Mouse (Mus musculus): ENCODE results near the gene Lcat. TPM values are rescaled to one million over a fixed set of nuclear protein-coding genes. Genes with fewer than 3 reads are reported as not detected.
"Not testable (repeated sequence)": the region's sequence is repeated elsewhere in the genome, so short reads cannot be mapped to it uniquely, and the experiment has no call there.

The Lcat gene
- under 1 TPM; 0.23 to 0.33 TPM for total RNA-seq (2021)
- long read RNA-seq, experiment 1 = 0 reads
- long read RNA-seq, experiment 2 = 0 reads

DNA sequence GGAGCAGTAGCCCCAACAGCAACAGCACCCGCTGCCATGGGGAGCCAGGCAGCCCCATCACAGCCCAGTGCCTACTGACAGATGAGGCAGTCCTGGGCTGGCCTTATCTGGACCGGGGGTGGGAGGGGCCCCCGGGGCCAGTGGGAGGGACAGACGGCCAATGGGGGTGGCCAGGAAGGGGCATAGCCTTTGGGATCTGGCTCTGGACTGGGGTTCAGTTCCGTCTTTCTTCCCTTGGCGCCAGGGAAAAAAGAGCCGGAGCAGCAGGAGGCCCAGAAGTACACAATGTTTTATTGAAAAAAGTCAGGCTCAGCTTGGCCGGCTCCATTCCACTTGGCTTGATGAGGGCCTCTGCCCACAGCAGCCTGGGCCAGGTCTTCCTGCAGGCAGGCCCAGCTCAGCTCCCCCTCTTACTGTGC, at the start of gene Lcat:
Lcat (minus strand) TSS at position 62 of the 419 bp plus-strand sequence.
- H3K4me3 ChIP-seq = no peak within 1 kb of the TSS
- no peak within 1 kb of the TSS for H3K27ac ChIP-seq
- DNase-seq = no peak
- intact Hi-C loops (cut with DNase I) = no loop called here
- no peak for TF ChIP-seq CTCF (IDR thresholded peaks at IDR 0.05)

DNA sequence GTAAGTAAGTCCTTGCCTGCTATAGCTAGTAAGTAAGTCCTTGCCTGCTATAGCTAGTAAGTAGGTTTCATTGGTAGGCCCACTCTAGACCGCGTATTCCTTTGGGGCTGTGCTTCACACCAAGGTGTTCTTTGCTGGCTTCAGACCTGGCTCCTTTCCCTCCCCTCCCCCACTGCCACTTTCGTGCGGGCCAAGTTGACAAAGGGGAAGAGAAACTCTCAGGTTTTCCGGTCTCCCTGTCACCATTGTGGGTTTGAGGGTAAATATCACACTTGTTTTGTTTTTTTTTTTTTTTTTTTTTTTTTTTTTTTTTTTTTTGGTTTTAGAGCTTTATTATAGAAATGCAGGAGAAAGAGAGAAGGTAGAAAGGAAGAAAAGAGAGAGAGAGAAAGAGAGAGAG, 49.3 kb upstream of the Lcat start:
- DNase-seq = no peak
- Histone ChIP-seq H3K4me3 (no peak overlapping the region), H3K27ac (no peak overlapping the region)
- intact Hi-C loops (cut with DNase I) = loop anchor here (10.0 kb wide), 1 partner anchor 122 kb away; no protein-coding TSS in a partner anchor
- TF ChIP-seq CTCF (IDR thresholded peaks at IDR 0.05) = no peak

DNA sequence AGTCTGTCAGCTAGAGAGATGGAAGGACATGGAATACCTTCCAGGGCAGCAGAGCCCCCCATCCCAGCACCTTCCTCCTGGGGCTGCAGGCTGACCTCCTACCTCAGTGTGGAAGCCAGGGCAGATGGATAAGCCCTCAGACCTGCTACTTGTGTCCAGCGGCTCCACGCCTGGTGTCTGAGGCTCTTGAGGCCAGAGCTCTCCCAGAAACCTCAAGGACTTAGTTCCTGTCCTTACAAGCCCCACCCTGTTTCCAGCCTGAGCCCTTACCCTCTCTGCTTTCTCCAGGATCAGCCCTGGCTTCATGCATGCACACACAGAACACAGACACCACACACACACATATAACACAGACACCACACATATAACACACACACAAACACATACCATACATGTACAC, 48.4 kb upstream of the Lcat start:
- DNase-seq = no peak
- intact Hi-C loops (cut with DNase I) = loop anchor here (1.0 to 10.0 kb wide), 2 partner anchors 31 to 123 kb away; no protein-coding TSS in a partner anchor
- no peak for TF ChIP-seq CTCF (IDR thresholded peaks at IDR 0.05)
- Histone ChIP-seq H3K27ac (no peak overlapping the region), H3K4me3 (no peak overlapping the region)

DNA sequence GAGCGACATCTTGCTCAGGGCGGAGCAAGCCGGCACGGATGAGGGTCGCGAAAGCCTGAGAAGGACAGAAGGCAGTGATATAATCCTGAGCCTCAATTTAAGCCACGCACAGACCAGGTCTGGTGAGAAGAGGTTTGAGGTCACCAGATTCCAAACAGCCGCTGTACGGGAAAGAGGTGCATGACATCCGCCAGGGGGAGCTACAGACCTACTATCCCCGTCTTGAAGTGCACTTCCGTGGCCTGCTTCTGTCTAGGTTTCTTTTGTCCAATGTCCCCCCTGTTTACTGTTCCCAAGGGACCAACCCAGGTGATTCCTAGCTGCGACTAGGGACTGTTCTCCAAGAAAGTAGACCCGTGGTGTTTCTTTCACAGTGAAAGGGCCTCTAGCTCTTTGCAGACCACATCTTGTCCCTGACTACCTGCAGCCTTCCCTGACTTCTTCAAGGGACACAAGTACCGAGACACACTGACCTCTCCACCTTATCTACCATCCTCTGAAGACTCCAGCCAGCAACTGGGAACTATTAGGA, 47.7 kb upstream of the Lcat start, which contains the start of gene Dus2:
Dus2 (plus strand) TSS at position 482 of the 532 bp plus-strand sequence.
- intact Hi-C loops (cut with DNase I) = loop anchor here (1.0 to 10.0 kb wide), 2 partner anchors 31 to 124 kb away; no protein-coding TSS in a partner anchor
- DNase-seq = peak; percentile 86
- TF ChIP-seq CTCF (IDR thresholded peaks at IDR 0.05) = peak; percentile 94
- H3K27ac ChIP-seq = peak within 1 kb of the TSS; percentile 62; the same call in 1 of the 2 replicates
- peak within 1 kb of the TSS; percentile 38; the same call in 1 of the 2 replicates for H3K4me3 ChIP-seq

DNA sequence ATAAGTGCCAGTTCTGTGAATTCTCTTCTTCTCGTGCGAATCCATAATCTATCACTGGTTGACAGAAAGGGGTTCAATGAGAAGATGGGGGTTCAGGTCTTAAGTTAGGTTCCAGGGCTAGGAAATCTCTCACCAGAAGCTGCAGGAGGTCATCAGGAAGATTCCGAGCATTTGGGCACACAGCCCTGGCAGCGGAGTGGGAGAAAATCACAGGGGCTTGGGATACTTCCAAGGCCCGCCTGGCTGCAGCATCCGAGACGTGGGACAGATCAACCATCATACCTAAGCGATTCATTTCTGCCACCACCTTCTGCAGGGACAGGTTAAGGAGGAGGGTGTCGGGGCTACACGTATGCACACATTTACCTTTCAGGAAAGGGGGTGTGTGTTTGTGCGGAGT, 45.4 kb upstream of the Lcat start:
- DNase-seq = no peak
- Histone ChIP-seq H3K27ac (no peak overlapping the region), H3K4me3 (no peak overlapping the region)
- intact Hi-C loops (cut with DNase I) = no loop called here
- TF ChIP-seq CTCF (IDR thresholded peaks at IDR 0.05) = no peak

DNA sequence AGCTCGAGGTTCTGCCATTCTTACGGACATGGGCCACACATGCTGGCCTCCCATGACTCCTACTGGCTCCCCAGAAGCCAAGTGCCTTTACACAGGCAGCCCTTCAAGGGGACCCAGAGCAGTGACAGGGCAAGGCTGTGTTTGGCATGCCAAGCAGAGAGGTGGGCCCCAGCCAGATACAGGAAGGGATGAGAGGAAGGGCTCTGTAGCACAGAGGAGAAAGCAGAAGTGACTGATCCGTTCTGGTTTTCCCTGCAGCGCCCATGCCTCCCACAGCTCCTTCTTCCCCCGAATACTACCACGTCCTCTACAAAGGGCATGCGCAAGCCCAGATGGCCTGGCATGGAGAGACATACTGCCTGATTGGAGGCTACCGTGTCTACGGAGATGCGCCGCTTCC, 40.2 kb upstream of the Lcat start:
- H3K27ac ChIP-seq; intact Hi-C loops (cut with DNase I); DNase-seq; H3K4me3 ChIP-seq: not testable (repeated sequence)

DNA sequence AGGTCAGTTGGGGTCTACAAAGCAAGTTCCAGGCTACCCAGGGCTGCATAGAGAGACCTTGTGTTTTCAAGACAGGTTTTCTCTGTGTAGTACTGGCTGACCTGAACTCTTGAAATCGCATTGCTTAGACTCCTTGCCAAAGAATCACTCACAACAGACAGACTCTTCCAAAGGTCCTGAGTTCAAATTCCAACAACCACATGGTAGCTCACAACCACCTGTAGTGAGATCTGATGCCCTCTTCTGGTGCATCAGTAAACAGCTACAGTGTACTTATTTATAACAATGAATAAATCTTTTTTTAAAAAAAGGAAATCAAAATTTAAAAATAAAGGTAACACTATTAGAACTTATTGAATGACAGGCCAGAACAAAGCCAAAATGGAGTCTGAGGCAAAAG, 38.0 kb upstream of the Lcat start:
- intact Hi-C loops (cut with DNase I) = no loop called here
- H3K4me3 ChIP-seq = no peak overlapping the region
- no peak for DNase-seq
- no peak overlapping the region for H3K27ac ChIP-seq
- TF ChIP-seq CTCF (IDR thresholded peaks at IDR 0.05) = peak; percentile 36; the same call in 1 of the 2 replicates

DNA sequence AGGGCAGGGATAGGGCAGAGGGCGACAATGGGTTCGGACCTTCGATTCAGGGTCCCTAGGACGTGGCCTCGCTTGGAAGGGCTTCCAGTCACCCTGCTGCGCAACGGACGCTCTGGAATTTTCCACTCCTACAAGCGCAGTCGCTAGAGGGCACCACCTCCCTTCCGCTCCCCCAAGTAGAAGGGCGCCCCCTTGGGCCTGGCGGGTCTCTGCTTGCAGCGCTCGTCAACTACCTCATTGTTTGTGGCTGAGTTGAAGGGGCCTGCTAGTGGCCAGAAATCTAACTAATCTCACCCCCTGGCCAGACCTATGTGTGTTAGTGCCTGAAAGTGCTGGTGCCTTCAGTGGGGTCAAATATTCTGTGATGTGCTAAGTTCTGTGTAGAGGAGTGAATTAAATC, 36.1 kb upstream of the Lcat start, which contains the start of gene Dpep3:
Dpep3 (minus strand) TSS at position 105 of the 400 bp plus-strand sequence.
- no peak for DNase-seq
- H3K27ac ChIP-seq = no peak within 1 kb of the TSS

DNA sequence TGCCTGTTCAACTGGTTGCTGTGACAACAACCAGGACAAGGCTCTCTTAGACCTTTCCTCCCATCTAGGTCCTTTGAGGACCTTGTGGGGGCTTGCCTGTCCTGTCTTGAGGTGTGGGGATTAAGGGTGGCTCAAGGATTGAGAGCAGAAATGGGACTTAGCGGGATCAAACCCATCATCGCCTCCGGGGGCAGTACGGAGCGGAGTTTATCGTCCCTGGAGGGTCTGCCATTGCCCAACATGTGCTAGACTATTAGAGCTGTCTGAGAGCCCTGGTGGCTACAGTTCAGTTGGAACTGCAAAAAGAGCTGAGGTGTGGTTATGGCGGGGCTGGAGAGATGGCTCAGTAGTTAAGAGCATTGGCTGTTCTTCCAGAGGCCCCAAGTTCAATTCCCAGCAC, 32.2 kb upstream of the Lcat start:
- intact Hi-C loops (cut with DNase I) = no loop called here
- TF ChIP-seq CTCF (IDR thresholded peaks at IDR 0.05) = no peak
- no peak overlapping the region for H3K4me3 ChIP-seq

More for the DNA sequence above, 36.1 kb upstream of the Lcat start, which contains the start of gene Dpep3:
- H3K4me3 ChIP-seq = no peak within 1 kb of the TSS
- TF ChIP-seq CTCF (IDR thresholded peaks at IDR 0.05) = no peak
- intact Hi-C loops (cut with DNase I) = no loop called here

DNA sequence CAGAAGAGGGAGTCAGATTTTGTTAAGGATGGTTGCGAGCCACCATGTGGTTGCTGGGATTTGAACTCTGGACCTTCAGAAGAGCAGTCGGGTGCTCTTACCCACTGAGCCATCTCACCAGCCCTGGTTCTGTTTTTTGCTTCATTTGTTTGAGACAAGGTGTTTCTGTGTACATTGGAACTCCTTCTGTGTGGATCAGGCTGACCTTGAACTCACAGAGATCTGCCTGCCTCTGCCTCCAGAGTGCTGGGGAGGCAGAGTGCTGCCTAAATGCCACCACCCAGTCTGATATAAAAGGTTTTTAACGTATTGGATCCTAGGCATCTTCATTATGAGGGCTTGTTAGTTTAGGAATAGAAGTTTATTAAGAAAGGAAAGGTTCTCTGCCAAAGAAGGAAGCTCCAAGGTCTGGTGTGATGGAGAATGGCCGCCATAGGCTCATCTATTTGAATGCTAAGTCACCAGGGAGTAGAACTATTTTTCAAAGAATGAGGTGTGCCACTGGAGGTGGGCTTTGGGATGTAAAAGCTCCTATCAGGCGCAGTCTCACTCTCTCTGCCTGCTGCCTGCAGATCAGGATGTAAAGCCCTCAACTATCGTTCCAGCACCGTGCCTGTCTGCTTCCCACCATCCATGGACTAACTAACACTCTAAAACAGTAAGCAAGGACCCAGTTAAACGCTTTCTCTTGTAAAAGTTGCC, 28.0 kb upstream of the Lcat start:
- DNase-seq = no peak
- intact Hi-C loops (cut with DNase I) = no loop called here
- no peak overlapping the region for H3K4me3 ChIP-seq
- no peak for TF ChIP-seq CTCF (IDR thresholded peaks at IDR 0.05)
- H3K27ac ChIP-seq = no peak overlapping the region

More for the DNA sequence above, 32.2 kb upstream of the Lcat start:
- H3K27ac ChIP-seq = no peak overlapping the region
- DNase-seq = no peak

DNA sequence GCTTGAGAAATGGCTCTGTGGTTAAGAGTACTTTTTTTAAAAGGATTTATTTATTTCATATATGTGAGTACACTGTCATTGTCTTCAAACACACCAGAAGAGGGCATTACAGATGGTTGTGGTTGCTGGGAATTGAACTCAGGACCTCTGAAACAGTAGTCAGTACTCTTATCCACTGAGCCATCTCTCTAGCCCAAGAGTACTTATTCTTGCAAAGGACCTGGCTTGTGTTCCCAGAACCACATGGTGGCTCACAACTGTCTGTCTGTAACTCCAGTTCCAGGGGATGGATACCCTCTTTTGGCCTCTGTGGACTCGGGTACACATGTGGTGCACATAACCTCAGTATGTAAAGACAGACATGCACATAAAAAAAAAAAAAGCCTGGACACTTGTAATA, 26.2 kb upstream of the Lcat start:
- H3K27ac ChIP-seq = no peak overlapping the region
- no peak for TF ChIP-seq CTCF (IDR thresholded peaks at IDR 0.05)
- no peak overlapping the region for H3K4me3 ChIP-seq
- no peak for DNase-seq
- intact Hi-C loops (cut with DNase I) = no loop called here

DNA sequence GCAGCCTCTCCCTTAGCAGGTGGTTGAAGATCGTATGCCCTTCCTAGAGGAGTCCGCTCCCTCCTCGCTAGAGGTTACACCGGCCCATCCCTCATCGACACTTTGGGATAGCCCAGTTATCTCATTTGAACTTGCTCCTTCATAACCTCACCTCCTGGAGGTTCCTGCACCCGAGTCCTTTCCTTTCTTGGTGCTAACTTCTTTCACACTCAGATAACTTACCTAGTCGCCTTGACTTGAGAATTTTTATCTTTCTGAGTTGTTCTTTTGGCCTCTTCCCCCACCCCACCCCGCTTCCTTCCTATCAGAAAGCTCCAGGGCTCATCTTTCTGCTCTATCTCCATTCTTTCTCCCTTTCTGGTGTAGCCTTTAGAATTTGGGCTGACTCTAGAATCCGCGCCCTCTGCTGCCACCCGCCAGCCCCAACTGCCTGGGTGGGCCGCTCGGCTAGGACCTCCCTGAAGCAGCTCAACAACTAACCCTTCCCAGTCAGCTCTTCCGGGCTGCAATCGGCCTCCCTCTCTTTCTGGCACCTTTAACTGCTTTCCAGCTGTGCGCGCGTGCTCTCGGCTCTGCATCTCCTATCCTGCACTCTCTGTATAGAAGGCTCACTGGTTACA, 23.6 kb upstream of the Lcat start:
- peak overlapping the region; percentile 93 for H3K27ac ChIP-seq
- peak overlapping the region; percentile 84 for H3K4me3 ChIP-seq
- DNase-seq = peak; percentile 50
- TF ChIP-seq CTCF (IDR thresholded peaks at IDR 0.05) = no peak
- intact Hi-C loops (cut with DNase I) = no loop called here

DNA sequence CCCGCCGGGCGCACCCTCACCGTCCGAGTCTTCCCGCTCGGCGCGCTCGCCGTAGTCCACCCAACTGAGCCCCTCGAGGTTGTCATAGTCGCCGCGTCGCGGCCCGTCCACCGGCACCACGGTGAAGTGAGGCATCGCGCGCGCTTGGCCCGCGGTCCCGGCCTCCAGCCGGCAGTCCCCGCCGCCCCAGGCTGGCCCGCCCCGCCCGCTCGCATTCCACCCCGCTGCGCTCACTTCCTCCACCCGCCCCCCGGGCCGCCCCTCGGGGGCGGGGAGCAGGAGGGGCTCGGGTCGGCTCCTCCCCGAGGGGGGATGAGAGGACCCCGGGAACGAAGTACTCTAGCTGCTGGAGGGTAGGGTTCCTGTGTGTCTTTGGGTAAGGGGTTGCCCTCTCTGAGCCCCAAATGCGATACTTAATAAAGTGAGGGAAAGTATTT, 22.7 kb upstream of the Lcat start, which contains the start of gene Slc12a4:
Slc12a4 (minus strand) TSS at position 193 of the 437 bp plus-strand sequence.
- intact Hi-C loops (cut with DNase I) = no loop called here
- Histone ChIP-seq H3K27ac (peak within 1 kb of the TSS; percentile 93), H3K4me3 (peak within 1 kb of the TSS; percentile 84)
- peak; percentile 90 for DNase-seq
- no peak for TF ChIP-seq CTCF (IDR thresholded peaks at IDR 0.05)
